Mouse (Mus musculus): ENCODE measurements around the gene Gm5114. TPM values are rescaled to one million over a fixed set of nuclear protein-coding genes. Genes with fewer than 3 reads are reported as not detected.
A peak's percentile ranks its signal among the peaks of the same experiment; 100 is the strongest.
"Not testable (repeated sequence)": the region's sequence is repeated elsewhere in the genome, so short reads cannot be mapped to it uniquely, and the experiment has no call there.

The Gm5114 gene
- total RNA-seq (2014; rRNA removed) (not detected in 2 replicates), polyA plus RNA-seq (2015; fragmentation: Nextera tagmentation; extraction: Ambion mirVana) (not detected in 2 replicates)

DNA sequence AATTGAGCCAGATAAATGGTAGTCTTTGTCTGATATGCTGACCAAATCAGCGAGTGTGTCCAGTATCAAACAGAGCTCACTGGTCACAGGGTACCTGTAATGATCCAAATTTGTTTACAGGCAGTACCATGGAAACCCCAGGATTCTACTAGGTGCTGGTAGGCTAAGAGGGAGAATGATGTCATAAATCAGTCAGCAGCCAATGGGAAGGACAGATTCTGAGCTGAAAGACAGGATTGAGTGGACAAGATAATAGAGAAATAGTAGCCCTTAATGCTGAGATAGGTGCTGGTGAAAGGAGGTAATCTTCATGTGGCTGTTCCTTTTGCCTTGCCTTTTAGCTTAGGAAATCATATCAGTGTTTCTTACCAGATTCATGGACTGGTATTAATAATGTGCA lies at the start of gene Gm5114:
Gene Gm5114, minus strand, starts transcription at position 101 of the 400 bp plus-strand sequence.
- ATAC-seq (ENCODE audit: low FRiP score); H3K9ac ChIP-seq (replicated peaks; ENCODE audit: low read length, poor library complexity, severe bottlenecking); H3K4me2 ChIP-seq (ENCODE audit: low read depth, low read length, poor library complexity, severe bottlenecking); H3K27ac ChIP-seq (ENCODE audit: low read depth, low read length); H3K9me3 ChIP-seq (ENCODE audit: low read length); H3K27me3 ChIP-seq (ENCODE audit: insufficient read depth, low read length); H3K36me3 ChIP-seq (ENCODE audit: insufficient read depth, low read length); DNase-seq (ENCODE audit: low spot score); H3K4me1 ChIP-seq (ENCODE audit: insufficient read depth, low read length); H3K4me3 ChIP-seq (ENCODE audit: low read depth, low read length): not testable (repeated sequence)
- 54% methylated on average over 1 of the region's 1 CpGs for WGBS

DNA sequence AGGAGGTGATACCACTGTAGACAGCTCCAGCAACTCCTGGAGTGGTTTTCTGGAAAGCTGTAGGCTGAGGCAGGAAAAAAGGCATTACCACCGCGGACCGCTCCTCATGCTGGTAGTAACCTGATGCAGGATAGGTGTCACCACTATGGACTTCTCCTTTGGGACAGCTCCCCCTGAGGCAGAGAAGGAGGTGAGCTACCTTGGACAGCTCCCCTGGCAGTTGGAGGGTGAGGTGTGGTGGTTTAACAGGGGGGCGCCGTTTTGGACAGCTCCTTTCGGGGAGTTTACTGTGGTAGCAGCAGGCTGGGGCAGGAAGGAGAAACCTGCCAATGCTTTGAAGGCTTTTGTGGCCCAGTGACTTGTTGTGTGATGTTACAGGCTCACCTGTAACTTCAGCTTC lies 42.8 kb upstream of the Gm5114 start:
- H3K27me3 ChIP-seq (ENCODE audit: insufficient read depth, low read length), result no peaks in the 10 kb centered on the region
- no peak for TF ChIP-seq CTCF (IDR thresholded peaks at IDR 0.05)
- no peak for DNase-seq (ENCODE audit: low spot score)
- peaks cover 5% of the 10 kb centered on the region; the same call in 1 of the 2 replicates for H3K36me3 ChIP-seq (ENCODE audit: insufficient read depth, low read length)
- H3K9ac ChIP-seq (replicated peaks; ENCODE audit: low read length, poor library complexity, severe bottlenecking), result no peak overlapping the region
- no peak overlapping the region for H3K27ac ChIP-seq (ENCODE audit: low read depth, low read length)
- WGBS, result 39% methylated on average over 6 of the region's 6 CpGs
- no peaks in the 10 kb centered on the region for H3K4me1 ChIP-seq (ENCODE audit: insufficient read depth, low read length)
- ATAC-seq (ENCODE audit: low FRiP score), result no peak
- no peak overlapping the region for H3K4me2 ChIP-seq (ENCODE audit: low read depth, low read length, poor library complexity, severe bottlenecking)
- H3K9me3 ChIP-seq (ENCODE audit: low read length), result no peaks in the 10 kb centered on the region
- no peak overlapping the region for H3K4me3 ChIP-seq (ENCODE audit: low read depth, low read length)

DNA sequence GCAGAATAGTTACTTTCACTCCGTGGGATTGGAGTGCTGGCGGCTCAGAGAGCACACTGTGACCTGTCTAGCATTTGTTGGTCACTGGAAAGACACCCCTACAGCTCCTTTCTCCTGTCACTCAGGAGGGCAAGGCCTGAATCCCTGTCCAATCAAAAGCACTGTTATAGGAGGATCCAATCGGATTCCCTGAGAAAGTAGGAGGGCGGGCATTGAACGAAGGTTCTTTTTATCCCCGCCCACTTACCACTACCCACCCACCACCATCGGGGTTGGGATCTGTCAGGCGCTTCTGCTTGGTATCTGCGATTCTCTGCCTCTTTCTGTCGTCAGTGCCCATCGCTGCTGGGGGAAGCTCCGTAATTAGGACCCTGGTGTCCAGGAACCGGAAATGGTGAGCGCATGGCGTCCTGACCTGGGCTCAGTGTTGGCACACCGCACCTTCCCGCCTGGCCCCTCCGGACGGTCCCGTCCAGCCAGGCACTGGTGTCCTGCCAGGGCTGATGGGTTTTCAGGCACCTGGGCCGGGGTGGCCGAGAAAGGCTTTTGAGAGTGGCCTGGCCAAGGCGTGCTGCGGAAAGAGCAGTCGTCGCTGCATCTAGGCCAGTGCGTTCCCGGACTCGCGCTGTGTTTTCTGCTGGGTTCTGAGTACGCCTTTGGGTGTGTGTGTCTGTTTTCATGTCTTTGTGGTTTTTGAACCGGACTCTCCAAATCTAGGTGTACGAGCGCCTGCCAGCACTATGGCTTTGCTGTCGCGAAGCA lies 36.5 kb upstream of the Gm5114 start:
- no peak for TF ChIP-seq CTCF (IDR thresholded peaks at IDR 0.05)

DNA sequence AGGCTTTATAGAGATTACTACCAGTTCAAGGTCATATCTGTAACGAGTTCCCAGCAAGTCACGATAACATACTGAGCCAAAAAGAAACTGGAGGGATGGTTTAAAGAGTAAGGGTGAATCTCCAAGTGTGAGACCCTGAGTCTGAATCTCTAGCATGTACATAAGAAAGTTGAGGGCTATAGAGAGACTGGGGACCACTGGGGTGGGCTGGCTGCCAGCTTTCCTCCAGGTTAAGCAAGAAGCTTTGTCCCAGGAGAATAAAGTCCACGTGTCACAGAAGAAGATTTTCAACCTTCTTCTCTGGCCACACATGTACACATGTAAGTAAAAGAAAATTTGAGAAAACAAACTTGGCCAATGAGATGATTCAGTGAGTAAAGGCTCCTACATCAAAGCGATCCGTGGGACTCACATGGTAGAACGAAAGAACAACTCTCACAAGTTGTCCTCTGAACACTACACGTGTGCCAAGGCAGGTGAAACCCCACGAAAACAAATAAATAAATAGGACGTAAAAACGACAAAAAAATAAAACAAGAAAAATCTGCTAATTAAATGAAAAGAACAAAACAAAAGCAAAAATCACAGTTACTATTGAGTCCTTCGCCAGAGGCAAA lies 35.8 kb upstream of the Gm5114 start:
- H3K27me3 ChIP-seq (ENCODE audit: insufficient read depth, low read length), result 0 out of 2 replicates have a peak, but pooled peaks cover 3% of the 10 kb centered on the region
- no peak for TF ChIP-seq CTCF (IDR thresholded peaks at IDR 0.05)
- H3K9me3 ChIP-seq (ENCODE audit: low read length), result no peaks in the 10 kb centered on the region
- H3K36me3 ChIP-seq (ENCODE audit: insufficient read depth, low read length), result no peaks in the 10 kb centered on the region
- H3K9ac ChIP-seq (replicated peaks; ENCODE audit: low read length, poor library complexity, severe bottlenecking), result peak overlapping the region; percentile 5; the same call in 1 of the 2 replicates
- WGBS, result 58% methylated on average over 11 of the region's 11 CpGs
- DNase-seq (ENCODE audit: low spot score) (peak; percentile 0), ATAC-seq (ENCODE audit: low FRiP score) (no peak)
- H3K27ac ChIP-seq (ENCODE audit: low read depth, low read length), result no peak overlapping the region
- peak overlapping the region; percentile 47 for H3K4me2 ChIP-seq (ENCODE audit: low read depth, low read length, poor library complexity, severe bottlenecking)
- no peaks in the 10 kb centered on the region for H3K4me1 ChIP-seq (ENCODE audit: insufficient read depth, low read length)
- peak overlapping the region; percentile 77 for H3K4me3 ChIP-seq (ENCODE audit: low read depth, low read length)

More for the DNA sequence above, 36.5 kb upstream of the Gm5114 start:
- Histone ChIP-seq H3K4me1 (ENCODE audit: insufficient read depth, low read length) (no peaks in the 10 kb centered on the region), H3K27ac (ENCODE audit: low read depth, low read length) (peak overlapping the region; percentile 80), H3K4me2 (ENCODE audit: low read depth, low read length, poor library complexity, severe bottlenecking) (peak overlapping the region; percentile 67), H3K9ac (replicated peaks; ENCODE audit: low read length, poor library complexity, severe bottlenecking) (peak overlapping the region; percentile 90), H3K4me3 (ENCODE audit: low read depth, low read length) (peak overlapping the region; percentile 77), H3K9me3 (ENCODE audit: low read length) (no peaks in the 10 kb centered on the region), H3K27me3 (ENCODE audit: insufficient read depth, low read length) (0 out of 2 replicates have a peak, but pooled peaks cover 3% of the 10 kb centered on the region), H3K36me3 (ENCODE audit: insufficient read depth, low read length) (no peaks in the 10 kb centered on the region)
- DNase-seq (ENCODE audit: low spot score) (peak; percentile 99), ATAC-seq (ENCODE audit: low FRiP score) (peak; percentile 99)
- 2% methylated on average over 36 of the region's 36 CpGs for WGBS

DNA sequence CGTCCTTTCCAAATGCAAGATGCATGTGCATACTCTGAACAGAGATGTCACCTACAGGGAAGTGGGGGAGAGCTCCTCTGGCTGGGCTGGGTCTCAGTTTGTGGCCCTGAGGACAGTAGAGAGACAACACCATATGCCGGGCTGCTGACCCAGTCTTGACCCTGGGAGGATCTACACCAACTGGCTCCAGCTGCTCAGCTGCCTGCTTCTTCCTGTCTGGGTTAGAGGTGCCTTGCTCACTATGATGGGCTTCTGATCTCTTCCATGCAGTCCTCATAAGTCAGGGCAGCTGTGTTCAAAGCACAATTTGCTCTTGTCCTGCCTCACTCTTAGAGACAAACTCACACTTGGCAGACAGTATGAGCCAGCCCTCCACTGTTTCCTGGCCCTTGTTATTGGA lies 28.3 kb upstream of the Gm5114 start:
- Histone ChIP-seq H3K9me3 (ENCODE audit: low read length) (no peaks in the 10 kb centered on the region), H3K4me2 (ENCODE audit: low read depth, low read length, poor library complexity, severe bottlenecking) (no peak overlapping the region), H3K36me3 (ENCODE audit: insufficient read depth, low read length) (no peaks in the 10 kb centered on the region), H3K27me3 (ENCODE audit: insufficient read depth, low read length) (0 out of 2 replicates have a peak, but pooled peaks cover 3% of the 10 kb centered on the region), H3K27ac (ENCODE audit: low read depth, low read length) (no peak overlapping the region), H3K4me1 (ENCODE audit: insufficient read depth, low read length) (no peaks in the 10 kb centered on the region), H3K9ac (replicated peaks; ENCODE audit: low read length, poor library complexity, severe bottlenecking) (no peak overlapping the region), H3K4me3 (ENCODE audit: low read depth, low read length) (no peak overlapping the region)
- no peak for TF ChIP-seq CTCF (IDR thresholded peaks at IDR 0.05)
- WGBS, result 72% methylated on average over 2 of the region's 2 CpGs
- ATAC-seq (ENCODE audit: low FRiP score) (no peak), DNase-seq (ENCODE audit: low spot score) (no peak)

DNA sequence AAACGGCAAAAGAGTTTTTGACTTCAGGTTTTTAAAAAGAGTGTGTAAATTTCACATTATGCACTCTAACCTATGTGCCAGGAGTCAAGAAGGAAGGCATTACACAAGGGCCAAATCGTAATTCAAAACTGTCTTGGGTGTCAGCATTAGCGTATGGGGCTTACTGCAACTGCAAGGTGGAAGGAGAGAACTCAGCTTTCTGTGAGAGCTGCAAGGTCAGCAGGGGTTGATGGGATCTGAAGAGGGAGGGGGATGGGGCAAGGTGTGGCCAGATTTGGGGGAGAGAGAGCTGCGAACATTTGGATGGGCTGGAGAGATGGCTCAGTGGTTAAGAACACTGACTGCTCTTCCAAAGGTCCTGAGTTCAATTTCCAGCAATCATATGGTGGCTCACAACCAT lies 27.4 kb upstream of the Gm5114 start:
- 76% methylated on average over 4 of the region's 4 CpGs for WGBS
- no peak for DNase-seq (ENCODE audit: low spot score)
- no peaks in the 10 kb centered on the region for H3K9me3 ChIP-seq (ENCODE audit: low read length)
- H3K4me3 ChIP-seq (ENCODE audit: low read depth, low read length), result no peak overlapping the region
- ATAC-seq (ENCODE audit: low FRiP score), result no peak
- no peaks in the 10 kb centered on the region for H3K36me3 ChIP-seq (ENCODE audit: insufficient read depth, low read length)
- H3K4me2 ChIP-seq (ENCODE audit: low read depth, low read length, poor library complexity, severe bottlenecking), result no peak overlapping the region
- TF ChIP-seq CTCF (IDR thresholded peaks at IDR 0.05), result no peak
- no peak overlapping the region for H3K27ac ChIP-seq (ENCODE audit: low read depth, low read length)
- no peaks in the 10 kb centered on the region for H3K4me1 ChIP-seq (ENCODE audit: insufficient read depth, low read length)
- 0 out of 2 replicates have a peak, but pooled peaks cover 3% of the 10 kb centered on the region for H3K27me3 ChIP-seq (ENCODE audit: insufficient read depth, low read length)
- H3K9ac ChIP-seq (replicated peaks; ENCODE audit: low read length, poor library complexity, severe bottlenecking), result no peak overlapping the region

Small RNAs within 50 kb of the gene (microRNA-seq; reads per million reads assigned to microRNA genes)
- gene Gm27437 (ENCODE audit: borderline number of aligned reads), result not detected

Other genes with a start within 250 kb of the Gm5114 start
- gene Zfp619, start 104.6 kb upstream of the Gm5114 start, total RNA-seq (2014; rRNA removed), result 6.2 and 8.2 TPM in 2 replicates
- 1.5 and 1.8 TPM in 2 replicates for gene Zfp619, start 104.6 kb upstream of the Gm5114 start, polyA plus RNA-seq (2015; fragmentation: Nextera tagmentation; extraction: Ambion mirVana)